Mouse (Mus musculus): ENCODE measurements around the gene Cdkn1a. TPM values are rescaled to one million over a fixed set of nuclear protein-coding genes. Genes with fewer than 3 reads are reported as not detected.
"Not testable (repeated sequence)": the region's sequence is repeated elsewhere in the genome, so short reads cannot be mapped to it uniquely, and the experiment has no call there.

The Cdkn1a gene
- polyA plus RNA-seq, 1 experiment: 10.5 TPM

DNA sequence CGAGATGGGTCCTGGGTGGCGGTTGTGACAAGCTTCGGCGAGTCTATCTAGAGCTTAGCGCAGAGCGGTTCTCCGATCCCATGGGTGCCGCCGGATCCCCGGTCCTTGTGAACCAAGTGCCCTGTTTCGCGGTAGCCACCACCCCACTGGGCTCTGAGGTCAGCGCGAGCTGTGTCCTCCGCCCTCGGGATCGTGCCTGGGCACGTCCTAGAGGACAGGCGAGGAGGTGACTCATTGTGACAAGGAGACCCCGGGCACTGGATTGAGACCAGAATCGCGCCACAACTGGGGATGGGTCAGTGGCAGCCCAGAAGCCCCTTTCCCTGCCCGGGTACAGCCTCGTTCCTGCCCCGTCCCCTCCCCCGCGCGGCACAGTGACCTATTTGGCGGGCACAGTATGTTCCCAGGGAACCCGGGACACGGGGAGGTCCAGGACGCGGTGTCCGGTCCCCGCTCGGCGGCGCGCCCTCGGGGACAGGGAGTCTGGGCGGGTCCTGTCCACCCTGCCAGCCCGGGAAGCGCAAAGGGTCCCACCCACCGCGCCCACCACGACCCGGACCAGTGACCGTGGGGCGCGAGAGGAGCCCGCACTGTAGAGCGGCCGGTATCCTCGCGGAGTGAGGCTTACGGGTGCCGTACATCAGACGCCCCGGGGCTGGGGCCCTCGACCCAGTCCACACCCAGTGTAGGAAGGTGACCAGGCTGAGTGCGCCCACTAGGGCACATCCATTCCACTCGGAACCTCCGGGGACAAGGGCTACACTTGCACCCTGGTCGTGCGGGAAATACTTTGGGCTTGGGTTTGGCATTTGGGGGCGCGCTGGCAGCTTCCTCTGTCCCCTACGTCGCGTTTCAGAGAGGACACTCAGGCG, 3.8 kb downstream of the Cdkn1a start:
- Histone ChIP-seq H3K4me1 (ENCODE audit: control insufficient read depth, insufficient read depth, low read length) (peaks cover 31% of the 10 kb centered on the region), H3K27ac (ENCODE audit: control insufficient read depth, insufficient read depth, low read depth, low read length) (no peak overlapping the region), H3K4me3 (ENCODE audit: control insufficient read depth, low read depth, low read length) (peak overlapping the region; percentile 73), H3K36me3 (ENCODE audit: control insufficient read depth, insufficient read depth, low read length) (no peaks in the 10 kb centered on the region), H3K27me3 (ENCODE audit: control insufficient read depth, insufficient read depth, low read length) (no peaks in the 10 kb centered on the region)
- TF ChIP-seq CTCF (IDR thresholded peaks at IDR 0.05; ENCODE audit: control insufficient read depth, insufficient read depth, insufficient replicate concordance, low read depth, low read length): no peak
- no peak for TF ChIP-seq POLR2A (IDR thresholded peaks at IDR 0.05; ENCODE audit: control insufficient read depth, low read depth, low read length)

DNA sequence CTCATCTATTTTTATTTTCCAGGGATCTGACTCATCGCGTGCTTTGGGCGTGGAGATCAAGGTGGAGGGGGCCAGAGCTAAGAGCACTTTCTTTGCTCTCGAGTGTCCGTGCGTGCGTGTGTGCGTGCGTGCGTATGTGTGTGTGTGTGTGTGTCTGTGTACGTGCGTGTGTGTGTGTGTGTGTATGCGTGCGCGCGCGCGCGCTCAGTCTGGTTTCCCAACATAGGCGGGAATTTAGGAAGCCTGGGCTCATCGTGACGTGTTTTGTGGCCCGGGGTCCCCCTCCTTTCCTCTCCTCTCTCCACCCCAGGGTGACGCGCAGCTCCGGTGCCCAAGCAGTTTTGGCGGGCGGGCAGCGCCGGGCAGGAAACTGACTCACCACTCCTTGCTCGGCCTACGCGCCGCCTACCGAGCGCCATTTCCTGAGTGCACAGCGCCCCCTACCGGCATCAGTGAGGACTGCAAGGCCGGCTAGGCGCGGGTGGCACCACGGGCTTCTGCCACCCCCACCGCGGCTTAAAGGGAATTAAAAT, 4.5 kb downstream of the Cdkn1a start:
- H3K4me1 ChIP-seq (ENCODE audit: control insufficient read depth, insufficient read depth, low read length): peaks cover 31% of the 10 kb centered on the region
- H3K36me3 ChIP-seq (ENCODE audit: control insufficient read depth, insufficient read depth, low read length): no peaks in the 10 kb centered on the region
- H3K27ac ChIP-seq (ENCODE audit: control insufficient read depth, insufficient read depth, low read depth, low read length): no peak overlapping the region
- peak overlapping the region; percentile 73 for H3K4me3 ChIP-seq (ENCODE audit: control insufficient read depth, low read depth, low read length)
- no peaks in the 10 kb centered on the region for H3K27me3 ChIP-seq (ENCODE audit: control insufficient read depth, insufficient read depth, low read length)
- TF ChIP-seq CTCF (IDR thresholded peaks at IDR 0.05; ENCODE audit: control insufficient read depth, insufficient read depth, insufficient replicate concordance, low read depth, low read length) (peak; percentile 96), POLR2A (IDR thresholded peaks at IDR 0.05; ENCODE audit: control insufficient read depth, low read depth, low read length) (no peak)

GRCm38 (mm10) chr17:29096245-29096644, 5.5 kb downstream of the Cdkn1a start:
- TF ChIP-seq POLR2A (IDR thresholded peaks at IDR 0.05; ENCODE audit: control insufficient read depth, low read depth, low read length): no peak
- TF ChIP-seq CTCF (IDR thresholded peaks at IDR 0.05; ENCODE audit: control insufficient read depth, insufficient read depth, insufficient replicate concordance, low read depth, low read length): no peak
- Histone ChIP-seq H3K4me3 (ENCODE audit: control insufficient read depth, low read depth, low read length) (no peak overlapping the region), H3K27me3 (ENCODE audit: control insufficient read depth, insufficient read depth, low read length) (no peaks in the 10 kb centered on the region)

GRCm38 (mm10) chr17:29096851-29097561, 6.2 kb downstream of the Cdkn1a start:
- TF ChIP-seq POLR2A (IDR thresholded peaks at IDR 0.05; ENCODE audit: control insufficient read depth, low read depth, low read length) (no peak), CTCF (IDR thresholded peaks at IDR 0.05; ENCODE audit: control insufficient read depth, insufficient read depth, insufficient replicate concordance, low read depth, low read length) (no peak)
- Histone ChIP-seq H3K4me1 (ENCODE audit: control insufficient read depth, insufficient read depth, low read length) (peaks cover 31% of the 10 kb centered on the region), H3K27me3 (ENCODE audit: control insufficient read depth, insufficient read depth, low read length) (no peaks in the 10 kb centered on the region), H3K4me3 (ENCODE audit: control insufficient read depth, low read depth, low read length) (no peak overlapping the region), H3K27ac (ENCODE audit: control insufficient read depth, insufficient read depth, low read depth, low read length) (no peak overlapping the region), H3K36me3 (ENCODE audit: control insufficient read depth, insufficient read depth, low read length) (no peaks in the 10 kb centered on the region)

More at GRCm38 (mm10) chr17:29096245-29096644, 5.5 kb downstream of the Cdkn1a start:
- Histone ChIP-seq H3K36me3 (ENCODE audit: control insufficient read depth, insufficient read depth, low read length) (no peaks in the 10 kb centered on the region), H3K27ac (ENCODE audit: control insufficient read depth, insufficient read depth, low read depth, low read length) (no peak overlapping the region), H3K4me1 (ENCODE audit: control insufficient read depth, insufficient read depth, low read length) (peaks cover 31% of the 10 kb centered on the region)

- no peaks in the 10 kb centered on the region for H3K36me3 ChIP-seq (ENCODE audit: control insufficient read depth, insufficient read depth, low read length)
- no peak overlapping the region for H3K27ac ChIP-seq (ENCODE audit: control insufficient read depth, insufficient read depth, low read depth, low read length)
- peak overlapping the region; percentile 72 for H3K4me3 ChIP-seq (ENCODE audit: control insufficient read depth, low read depth, low read length)
- TF ChIP-seq POLR2A (IDR thresholded peaks at IDR 0.05; ENCODE audit: control insufficient read depth, low read depth, low read length): peak; percentile 20; the same call in 1 of the 2 replicates
- no peak for TF ChIP-seq CTCF (IDR thresholded peaks at IDR 0.05; ENCODE audit: control insufficient read depth, insufficient read depth, insufficient replicate concordance, low read depth, low read length)
- H3K27me3 ChIP-seq (ENCODE audit: control insufficient read depth, insufficient read depth, low read length): no peaks in the 10 kb centered on the region
- H3K4me1 ChIP-seq (ENCODE audit: control insufficient read depth, insufficient read depth, low read length): peaks cover 28% of the 10 kb centered on the region
These were observed 7.5 kb downstream of the Cdkn1a start for GRCm38 (mm10) chr17:29098291-29098690.

DNA sequence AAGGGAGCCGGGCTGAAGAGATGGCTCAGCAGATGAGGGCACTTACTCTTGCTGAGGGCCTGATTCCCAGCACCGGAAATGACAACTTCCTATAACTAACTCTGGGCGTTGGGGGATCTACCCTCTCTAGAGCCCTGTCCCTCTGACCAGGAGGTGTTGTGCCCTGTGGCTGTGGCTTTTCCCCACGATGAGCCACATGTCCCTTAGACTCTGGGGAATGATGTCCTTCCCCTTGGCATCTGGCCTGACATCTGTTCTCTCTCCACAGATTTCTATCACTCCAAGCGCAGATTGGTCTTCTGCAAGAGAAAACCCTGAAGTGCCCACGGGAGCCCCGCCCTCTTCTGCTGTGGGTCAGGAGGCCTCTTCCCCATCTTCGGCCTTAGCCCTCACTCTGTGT, 8.3 kb downstream of the Cdkn1a start:
- peaks cover 21% of the 10 kb centered on the region for H3K4me1 ChIP-seq (ENCODE audit: control insufficient read depth, insufficient read depth, low read length)
- H3K36me3 ChIP-seq (ENCODE audit: control insufficient read depth, insufficient read depth, low read length): no peaks in the 10 kb centered on the region
- no peak overlapping the region for H3K27ac ChIP-seq (ENCODE audit: control insufficient read depth, insufficient read depth, low read depth, low read length)
- TF ChIP-seq CTCF (IDR thresholded peaks at IDR 0.05; ENCODE audit: control insufficient read depth, insufficient read depth, insufficient replicate concordance, low read depth, low read length): no peak
- no peak for TF ChIP-seq POLR2A (IDR thresholded peaks at IDR 0.05; ENCODE audit: control insufficient read depth, low read depth, low read length)
- no peaks in the 10 kb centered on the region for H3K27me3 ChIP-seq (ENCODE audit: control insufficient read depth, insufficient read depth, low read length)
- H3K4me3 ChIP-seq (ENCODE audit: control insufficient read depth, low read depth, low read length): no peak overlapping the region

DNA sequence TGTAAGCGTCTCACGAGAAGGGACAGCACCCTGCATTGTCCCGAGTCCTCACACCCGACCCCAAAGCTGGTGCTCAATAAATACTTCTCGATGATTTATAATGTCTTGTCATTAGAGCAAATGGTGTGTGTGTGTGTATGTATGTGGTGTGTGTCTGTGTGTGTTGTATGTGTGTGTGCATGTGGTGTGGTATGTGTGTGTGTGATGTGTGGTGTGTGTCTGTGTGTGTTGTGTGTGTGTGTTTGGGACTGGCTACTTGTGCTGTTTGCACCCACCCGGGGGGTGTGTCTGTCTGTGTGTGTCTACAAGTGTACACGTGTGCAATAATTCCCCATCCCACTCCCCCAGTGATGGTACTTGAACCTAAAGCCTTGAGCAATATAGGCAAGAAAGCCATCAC, 9.9 kb downstream of the Cdkn1a start:
- Histone ChIP-seq H3K4me1 (ENCODE audit: control insufficient read depth, insufficient read depth, low read length) (peaks cover 10% of the 10 kb centered on the region), H3K36me3 (ENCODE audit: control insufficient read depth, insufficient read depth, low read length) (no peaks in the 10 kb centered on the region), H3K27ac (ENCODE audit: control insufficient read depth, insufficient read depth, low read depth, low read length) (no peak overlapping the region), H3K27me3 (ENCODE audit: control insufficient read depth, insufficient read depth, low read length) (no peaks in the 10 kb centered on the region), H3K4me3 (ENCODE audit: control insufficient read depth, low read depth, low read length) (no peak overlapping the region)
- no peak for TF ChIP-seq CTCF (IDR thresholded peaks at IDR 0.05; ENCODE audit: control insufficient read depth, insufficient read depth, insufficient replicate concordance, low read depth, low read length)
- TF ChIP-seq POLR2A (IDR thresholded peaks at IDR 0.05; ENCODE audit: control insufficient read depth, low read depth, low read length): no peak

- H3K27ac ChIP-seq (ENCODE audit: control insufficient read depth, insufficient read depth, low read depth, low read length); H3K36me3 ChIP-seq (ENCODE audit: control insufficient read depth, insufficient read depth, low read length); H3K27me3 ChIP-seq (ENCODE audit: control insufficient read depth, insufficient read depth, low read length); H3K4me1 ChIP-seq (ENCODE audit: control insufficient read depth, insufficient read depth, low read length); H3K4me3 ChIP-seq (ENCODE audit: control insufficient read depth, low read depth, low read length): not testable (repeated sequence)
These were observed 19.6 kb downstream of the Cdkn1a start for GRCm38 (mm10) chr17:29110356-29110755.

All from testis, adult 2 months (tissue).